ENCODE assay signal across 8 mouse cellular contexts in genomic region chr6:146643184-146643570, GRCm38 (mm10). TPM values are rescaled to one million over a fixed set of nuclear protein-coding genes. Genes with fewer than 3 reads are reported as not detected.
A peak's percentile ranks its signal among the peaks of the same experiment; 100 is the strongest.
DNase-seq lines count a peak whose midpoint lies in the region; ATAC-seq and TF ChIP-seq lines count a peak whose summit lies in the region.

No protein-coding gene starts in this region.

- H3K9me3 ChIP-seq in megakaryocyte, embryonic 14.5 days = no peaks in the 10 kb centered on the region
- no peaks in the 10 kb centered on the region for H3K9me3 ChIP-seq in embryonic facial prominence, embryonic 11.5 days (replicated peaks; ENCODE audit: control insufficient read depth, low read length)
- H3K9me3 ChIP-seq in hindbrain, postnatal 0 days (ENCODE audit: low read length) = no peaks in the 10 kb centered on the region
- no peaks in the 10 kb centered on the region for H3K9me3 ChIP-seq in liver, embryonic 15.5 days (replicated peaks)

- peaks cover 17% of the 10 kb centered on the region for H3K36me3 ChIP-seq in megakaryocyte, embryonic 14.5 days (replicated peaks; ENCODE audit: low read length)
- H3K36me3 ChIP-seq in embryonic facial prominence, embryonic 11.5 days (replicated peaks; ENCODE audit: control insufficient read depth, insufficient read depth, low read depth, low read length) = no peaks in the 10 kb centered on the region
- H3K36me3 ChIP-seq in hindbrain, postnatal 0 days (ENCODE audit: insufficient read depth, low read length) = no peaks in the 10 kb centered on the region
- H3K36me3 ChIP-seq in liver, embryonic 15.5 days (replicated peaks) = no peaks in the 10 kb centered on the region

- H3K4me1 ChIP-seq in megakaryocyte, embryonic 14.5 days = peaks cover 47% of the 10 kb centered on the region
- H3K4me1 ChIP-seq in embryonic facial prominence, embryonic 11.5 days (ENCODE audit: control insufficient read depth, insufficient read depth, low read length) = no peaks in the 10 kb centered on the region
- H3K4me1 ChIP-seq in hindbrain, postnatal 0 days (ENCODE audit: insufficient read depth, low read length) = peaks cover 3% of the 10 kb centered on the region; the same call in 1 of the 2 replicates
- peaks cover 38% of the 10 kb centered on the region for H3K4me1 ChIP-seq in liver, embryonic 15.5 days (replicated peaks)

- peak overlapping the region; percentile 70 for H3K4me2 ChIP-seq in embryonic facial prominence, embryonic 11.5 days (ENCODE audit: low read depth, low read length)
- H3K4me2 ChIP-seq in hindbrain, postnatal 0 days (ENCODE audit: low read depth, low read length) = peak overlapping the region; percentile 95
- H3K4me2 ChIP-seq in liver, embryonic 15.5 days = peak overlapping the region; percentile 88

- no peak for ATAC-seq in megakaryocyte, adult 5-6 weeks (ENCODE audit: poor library complexity, severe bottlenecking)
- ATAC-seq in embryonic facial prominence, embryonic 11.5 days (replicated peaks; ENCODE audit: insufficient number of reproducible peaks, low FRiP score, low TSS enrichment, low read depth) = no peak
- no peak for ATAC-seq in hindbrain, postnatal 0 days
- ATAC-seq in liver, embryonic 15.5 days (ENCODE audit: insufficient read depth) = peak; percentile 13; the same call in 1 of the 2 replicates

- no peak for TF ChIP-seq CTCF in hindbrain, postnatal 0 days (IDR thresholded peaks at IDR 0.05; ENCODE audit: low read depth)

- no peaks in the 10 kb centered on the region for H3K27me3 ChIP-seq in megakaryocyte, embryonic 14.5 days (replicated peaks)
- H3K27me3 ChIP-seq in embryonic facial prominence, embryonic 11.5 days (ENCODE audit: control insufficient read depth, insufficient read depth, low read length) = no peaks in the 10 kb centered on the region
- no peaks in the 10 kb centered on the region for H3K27me3 ChIP-seq in hindbrain, postnatal 0 days (ENCODE audit: insufficient read depth, low read length)
- H3K27me3 ChIP-seq in liver, embryonic 15.5 days = no peaks in the 10 kb centered on the region

- DNase-seq in embryonic facial prominence, embryonic 11.5 days (ENCODE audit: low spot score) = peak; percentile 9
- DNase-seq in hindbrain, postnatal 0 days (ENCODE audit: low spot score) = no peak
- DNase-seq in ovary, adult 18-20 months (ENCODE audit: low spot score) = no peak
- DNase-seq in right cerebral cortex, postnatal 4 days = no peak
- DNase-seq in frontal cortex, postnatal 14 days (ENCODE audit: low spot score in 2 of 2) = no peak

- peak overlapping the region; percentile 93 for H3K4me3 ChIP-seq in megakaryocyte, embryonic 14.5 days (replicated peaks)
- H3K4me3 ChIP-seq in embryonic facial prominence, embryonic 11.5 days (ENCODE audit: low read depth, low read length) = peak overlapping the region; percentile 71
- peak overlapping the region; percentile 76 for H3K4me3 ChIP-seq in hindbrain, postnatal 0 days (ENCODE audit: low read length)
- H3K4me3 ChIP-seq in liver, embryonic 15.5 days (replicated peaks) = peak overlapping the region; percentile 80

- 42% methylated on average over 11 of the region's 11 CpGs for WGBS in embryonic facial prominence, embryonic 11.5 days
- WGBS in hindbrain, postnatal 0 days = 37% methylated on average over 11 of the region's 11 CpGs
- WGBS in liver, embryonic 15.5 days (ENCODE audit: insufficient replicate concordance) = 7% methylated on average over 11 of the region's 11 CpGs

- H3K9ac ChIP-seq in embryonic facial prominence, embryonic 11.5 days (replicated peaks; ENCODE audit: low read length) = peak overlapping the region; percentile 81
- peak overlapping the region; percentile 80 for H3K9ac ChIP-seq in hindbrain, postnatal 0 days (replicated peaks; ENCODE audit: low read length)
- H3K9ac ChIP-seq in liver, embryonic 15.5 days = peak overlapping the region; percentile 87

- no peak overlapping the region for H3K27ac ChIP-seq in embryonic facial prominence, embryonic 11.5 days (replicated peaks; ENCODE audit: low read depth, low read length)
- H3K27ac ChIP-seq in hindbrain, postnatal 0 days = no peak overlapping the region
- peak overlapping the region; percentile 88 for H3K27ac ChIP-seq in liver, embryonic 15.5 days (replicated peaks)

RNA-seq across cellular contexts. Expression of gene Tm7sf3, which starts 0.6 kb away (rescaled TPM):
- polyA plus RNA-seq in megakaryocyte, embryonic 14.5 days (2012; ENCODE audit: insufficient read depth, low replicate concordance) = 11.0 and 20.2 TPM in 2 replicates
- total RNA-seq in megakaryocyte, adult 5-6 weeks (2015) = 27.8 and 31.6 TPM in 2 replicates
- 40.3 and 40.4 TPM in 2 replicates for total RNA-seq in megakaryocyte, adult 5-6 weeks (2017)
- 31.4 and 31.8 TPM in 2 replicates for polyA plus RNA-seq in embryonic facial prominence, embryonic 11.5 days (2014; fragmentation: Nextera tagmentation; extraction: Ambion mirVana)
- 43.9 and 45.6 TPM in 2 replicates for total RNA-seq in hindbrain, postnatal 0 days (2014; rRNA removed)
- polyA plus RNA-seq in hindbrain, postnatal 0 days (2015; fragmentation: Nextera tagmentation; extraction: Ambion mirVana) = 37.2 and 39.5 TPM in 2 replicates
- 24.3 and 25.2 TPM in 2 replicates for polyA plus RNA-seq in liver, embryonic 15.5 days (2015; fragmentation: Nextera tagmentation; extraction: Ambion mirVana)

RNA-seq across cellular contexts. Expression of gene Med21, which starts 0.8 kb away (rescaled TPM):
- 4.1 TPM in 1 of 2 replicates, not detected in the other for polyA plus RNA-seq in megakaryocyte, embryonic 14.5 days (2012; ENCODE audit: insufficient read depth, low replicate concordance)
- total RNA-seq in megakaryocyte, adult 5-6 weeks (2015) = 96.7 and 109 TPM in 2 replicates
- 76.2 and 82.8 TPM in 2 replicates for total RNA-seq in megakaryocyte, adult 5-6 weeks (2017)
- polyA plus RNA-seq in embryonic facial prominence, embryonic 11.5 days (2014; fragmentation: Nextera tagmentation; extraction: Ambion mirVana) = 126 and 128 TPM in 2 replicates
- total RNA-seq in hindbrain, postnatal 0 days (2014; rRNA removed) = 23.7 and 42.3 TPM in 2 replicates
- polyA plus RNA-seq in hindbrain, postnatal 0 days (2015; fragmentation: Nextera tagmentation; extraction: Ambion mirVana) = 112 and 116 TPM in 2 replicates
- polyA plus RNA-seq in liver, embryonic 15.5 days (2015; fragmentation: Nextera tagmentation; extraction: Ambion mirVana) = 57.6 and 59.1 TPM in 2 replicates

Comparison
In these comparisons a context has a peak if more than half of its experiments do, and no peak if none do; other contexts are left out.
1. RNA of gene Med21, which starts 0.8 kb away (polyA plus RNA-seq): 126 to 128 TPM in embryonic facial prominence, embryonic 11.5 days, 112 to 116 TPM in hindbrain, postnatal 0 days and 57.6 to 59.1 TPM in liver, embryonic 15.5 days; 4.1 TPM in megakaryocyte, embryonic 14.5 days; every median in the first group is over 10 times any median in the second.
2. Peak in every context shown above with its lines, with median percentiles within 50 percentile points of each other: H3K4me3 ChIP-seq, H3K4me2 ChIP-seq and H3K9ac ChIP-seq.